Mouse (Mus musculus) liver, adult 2 months (tissue): ENCODE data around the gene Zdhhc8. TPM values are rescaled to one million over a fixed set of nuclear protein-coding genes. Genes with fewer than 3 reads are reported as not detected.
A peak's percentile ranks its signal among the peaks of the same experiment; 100 is the strongest.

ENCODE experiments used
- DNase-seq: peaks from one replicate; pipeline ENCODE4 v3.0.0-alpha.2; 2011; ENCODE audit warnings: low read depth, low spot score; ENCODE audit errors: extremely low read depth
- H3K27ac ChIP-seq: fragments of 200-500 bp; replicated peaks from 2 replicates; pipeline ENCODE4 v1.5.1; 2012; ENCODE audit warnings: low read depth, mild to moderate bottlenecking, control low read depth, inconsistent platforms, low read length; ENCODE audit not compliant: insufficient read depth
- H3K27me3 ChIP-seq: fragments of 200-500 bp; 2 replicates; pipeline ENCODE4 v1.6.1; 2012; ENCODE audit warnings: mild to moderate bottlenecking, moderate library complexity, low read length, inconsistent platforms; ENCODE audit not compliant: control insufficient read depth, insufficient read depth
- H3K36me3 ChIP-seq: fragments of 200-500 bp; 2 replicates; pipeline ENCODE4 v1.6.1; 2012; ENCODE audit warnings: low read length, inconsistent platforms; ENCODE audit not compliant: control insufficient read depth, insufficient read depth
- H3K4me1 ChIP-seq: fragments of 200-500 bp; 2 replicates; pipeline ENCODE4 v1.6.1; 2011; ENCODE audit warnings: low read length; ENCODE audit not compliant: control insufficient read depth, insufficient read depth
- H3K4me3 ChIP-seq: fragments of 200-500 bp; 2 replicates; pipeline ENCODE4 v1.5.1; 2011; ENCODE audit warnings: low read depth, mild to moderate bottlenecking, control low read depth, low read length, moderate library complexity; ENCODE audit not compliant: insufficient read depth
- H3K79me2 ChIP-seq: fragments of 200-500 bp; 2 replicates; pipeline ENCODE4 v1.6.1; 2012; ENCODE audit warnings: inconsistent platforms, mild to moderate bottlenecking, low read length, moderate library complexity; ENCODE audit not compliant: control insufficient read depth, insufficient read depth
- H3K9ac ChIP-seq: fragments of 200-500 bp; 2 replicates; pipeline ENCODE4 v1.6.1; 2012; ENCODE audit warnings: low read depth, mild to moderate bottlenecking, control low read depth, inconsistent platforms, low read length
- CTCF ChIP-seq: fragments of 200-500 bp; IDR thresholded peaks from 2 replicates; pipeline ENCODE4 v1.5.1; 2011; ENCODE audit warnings: low read depth, low read length, control low read depth
- POLR2A ChIP-seq: fragments of 200-500 bp; IDR thresholded peaks from 2 replicates; pipeline ENCODE4 v1.6.1; 2011; ENCODE audit warnings: low read length, control low read depth; ENCODE audit not compliant: insufficient read depth; ENCODE audit errors: extremely low read depth
- WGBS: fragments of 180-500 bp; shearing (Covaris S2); methylation state at CpG from one replicate; pipeline ENCODE4 v1.1.7; 2018; 5-methylcytosine and 5-hydroxymethylcytosine counted together
- polyA plus RNA-seq: library from polyadenylated mRNA; depleted of rRNA; stranded (reverse); fragments of >200 nt; gene quantifications from 2 replicates; pipeline ENCODE4 v1.2.3, GENCODE M21; 2012; rRNA removed
- total RNA-seq: library from RNA; depleted of rRNA; stranded (reverse); fragments of >200 nt; gene quantifications from 2 replicates; pipeline ENCODE4 v1.2.3, GENCODE M21; 2014; rRNA removed

Gene Zdhhc8
- 1.2 and 1.3 TPM in 2 replicates for total RNA-seq
- 10.9 and 12.3 TPM in 2 replicates for polyA plus RNA-seq

- peak within 1 kb of the TSS; percentile 81 for H3K4me3 ChIP-seq
- no peaks in the 10 kb centered on the region for H3K27me3 ChIP-seq
- H3K36me3 ChIP-seq = peaks cover 2% of the 10 kb centered on the region; the same call in 1 of the 2 replicates
- H3K9ac ChIP-seq = peak within 1 kb of the TSS; percentile 89
- no peak for DNase-seq
- no peaks in the 10 kb centered on the region for H3K79me2 ChIP-seq
- peak within 1 kb of the TSS; percentile 39 for H3K27ac ChIP-seq
- TF ChIP-seq POLR2A = no peak
- TF ChIP-seq CTCF = no peak
- H3K4me1 ChIP-seq = peaks cover 17% of the 10 kb centered on the region
- under 1% methylated on average over 73 of the region's 79 CpGs for WGBS
These were observed at the start of gene Zdhhc8 for GRCm38 (mm10) chr16:18234671-18235388. Gene Zdhhc8, minus strand, starts transcription at chr16:18235136.

DNA sequence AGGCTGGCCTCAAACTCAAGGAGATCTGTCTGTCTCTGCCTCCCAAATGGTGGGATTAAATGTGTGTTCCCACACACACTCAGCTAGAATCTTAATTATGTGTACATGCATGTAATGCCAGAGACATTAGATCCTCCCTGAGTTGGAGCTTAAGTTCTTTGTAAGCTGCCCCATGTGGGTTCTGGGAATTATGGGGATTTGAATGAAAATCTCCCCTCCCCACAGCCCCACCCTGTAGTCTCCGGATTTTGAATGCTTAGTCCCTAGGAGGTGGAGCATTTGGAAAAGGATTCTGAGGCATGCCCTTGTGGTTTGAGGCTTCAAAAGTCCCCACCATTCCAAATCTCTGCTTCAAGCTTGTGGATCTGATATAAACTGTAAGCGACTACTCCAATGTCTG, 40.2 kb upstream of the Zdhhc8 start:
- no peaks in the 10 kb centered on the region for H3K4me1 ChIP-seq
- no peak overlapping the region for H3K9ac ChIP-seq
- no peak for DNase-seq
- no peak overlapping the region for H3K4me3 ChIP-seq
- H3K27ac ChIP-seq = no peak overlapping the region
- H3K36me3 ChIP-seq = peaks cover 52% of the 10 kb centered on the region
- TF ChIP-seq CTCF (no peak), POLR2A (no peak)
- 84% methylated on average over 2 of the region's 2 CpGs for WGBS
- H3K27me3 ChIP-seq = no peaks in the 10 kb centered on the region
- H3K79me2 ChIP-seq = no peaks in the 10 kb centered on the region

- Histone ChIP-seq H3K4me1 (no peaks in the 10 kb centered on the region), H3K36me3 (peaks cover 51% of the 10 kb centered on the region), H3K79me2 (no peaks in the 10 kb centered on the region), H3K4me3 (no peak overlapping the region), H3K27ac (no peak overlapping the region), H3K9ac (no peak overlapping the region), H3K27me3 (no peaks in the 10 kb centered on the region)
- no peak for DNase-seq
- TF ChIP-seq POLR2A = no peak
- TF ChIP-seq CTCF = no peak
- WGBS = 82% methylated on average over 5 of the region's 5 CpGs
These were observed 33.2 kb upstream of the Zdhhc8 start for GRCm38 (mm10) chr16:18268182-18268581.

DNA sequence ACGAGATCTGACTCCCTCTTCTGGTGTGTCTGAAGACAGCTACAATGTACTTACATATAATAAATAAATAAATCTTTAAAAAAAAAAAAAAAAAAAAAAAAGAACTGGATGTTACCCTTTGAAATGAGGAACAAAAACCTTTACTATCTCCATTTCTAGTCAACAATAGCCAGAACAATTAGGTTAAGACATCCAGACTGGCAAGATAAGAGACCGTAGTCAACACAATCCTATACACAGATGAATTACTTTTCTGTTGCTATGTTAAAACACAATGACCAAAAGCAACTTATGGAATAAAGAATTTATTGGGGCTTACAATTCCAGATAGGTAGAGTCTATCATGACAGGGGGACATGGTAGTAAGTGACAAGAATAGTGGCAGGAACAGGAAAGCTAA, 30.1 kb upstream of the Zdhhc8 start:
- Histone ChIP-seq H3K4me1 (no peaks in the 10 kb centered on the region), H3K36me3 (peaks cover 33% of the 10 kb centered on the region), H3K27me3 (no peaks in the 10 kb centered on the region), H3K79me2 (no peaks in the 10 kb centered on the region), H3K27ac (no peak overlapping the region), H3K4me3 (no peak overlapping the region), H3K9ac (no peak overlapping the region)
- TF ChIP-seq CTCF (no peak), POLR2A (no peak)
- no peak for DNase-seq
- 83% methylated on average over 2 of the region's 2 CpGs for WGBS

DNA sequence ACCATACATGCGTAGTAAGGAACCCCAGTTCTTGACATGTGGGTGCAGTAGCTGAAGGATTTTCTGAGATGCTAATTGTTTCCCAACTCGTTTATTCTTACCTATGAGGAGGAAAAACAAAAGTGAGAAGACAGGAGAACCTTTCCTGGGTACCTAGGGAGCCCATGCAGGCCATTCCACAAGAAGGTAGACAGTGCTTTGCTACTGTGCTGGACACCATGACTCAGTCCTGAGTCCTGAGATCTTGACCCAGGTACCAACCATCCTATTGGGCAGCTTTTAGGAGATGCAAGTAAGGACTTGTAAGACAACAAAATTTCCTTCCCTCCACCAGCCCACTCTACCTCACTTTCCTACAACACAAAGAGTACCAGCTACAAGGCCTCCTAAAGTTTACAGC, 23.3 kb upstream of the Zdhhc8 start, which contains the start of gene Gm49776:
Gene Gm49776 (minus strand): TSS at position 101 of the 400 bp plus-strand sequence.
- no peak for TF ChIP-seq POLR2A
- no peak for TF ChIP-seq CTCF
- no peak within 1 kb of the TSS for H3K27ac ChIP-seq
- H3K36me3 ChIP-seq = peaks cover 49% of the 10 kb centered on the region
- no peak within 1 kb of the TSS for H3K9ac ChIP-seq
- H3K4me3 ChIP-seq = no peak within 1 kb of the TSS
- no peaks in the 10 kb centered on the region for H3K27me3 ChIP-seq
- H3K4me1 ChIP-seq = no peaks in the 10 kb centered on the region
- H3K79me2 ChIP-seq = no peaks in the 10 kb centered on the region
- 96% methylated on average over 2 of the region's 2 CpGs for WGBS
- DNase-seq = no peak

DNA sequence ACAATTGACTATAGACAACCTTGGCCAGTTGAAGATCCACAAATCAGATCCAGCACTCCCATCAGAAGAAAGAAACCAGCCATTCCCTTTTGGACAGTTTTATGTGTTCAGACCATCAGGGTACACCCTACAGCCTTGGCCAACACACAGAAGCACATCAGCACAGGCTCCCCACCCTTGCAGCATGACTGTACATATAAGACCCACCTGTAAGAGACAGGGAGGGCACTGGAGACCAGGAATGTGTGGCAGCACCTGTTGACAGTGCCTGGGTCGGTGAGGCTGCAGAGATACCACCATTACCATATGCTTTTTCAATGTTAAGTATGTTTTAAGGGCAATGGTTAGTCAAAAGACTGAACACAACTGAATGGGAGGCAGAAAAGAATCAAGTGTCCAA, 18.9 kb upstream of the Zdhhc8 start:
- 89% methylated on average over 1 of the region's 1 CpGs for WGBS
- TF ChIP-seq POLR2A = no peak
- no peak for TF ChIP-seq CTCF
- peaks cover 5% of the 10 kb centered on the region; the same call in 1 of the 2 replicates for H3K79me2 ChIP-seq
- H3K4me3 ChIP-seq = no peak overlapping the region
- H3K4me1 ChIP-seq = peaks cover 7% of the 10 kb centered on the region
- no peak for DNase-seq
- H3K9ac ChIP-seq = no peak overlapping the region
- no peaks in the 10 kb centered on the region for H3K27me3 ChIP-seq
- no peak overlapping the region for H3K27ac ChIP-seq
- peaks cover 46% of the 10 kb centered on the region for H3K36me3 ChIP-seq
